Mouse (Mus musculus): ENCODE measurements around the gene 2310007B03Rik. TPM values are rescaled to one million over a fixed set of nuclear protein-coding genes. Genes with fewer than 3 reads are reported as not detected.
A peak's percentile ranks its signal among the peaks of the same experiment; 100 is the strongest.

2310007B03Rik gene
- polyA plus RNA-seq, 1 experiment from 2014 or later, result 0.33 TPM

- Histone ChIP-seq H3K4me2 (replicated peaks) (no peak overlapping the region), H3K9me3 (ENCODE audit: control insufficient read depth, low read length) (no peaks in the 10 kb centered on the region), H3K4me1 (replicated peaks; ENCODE audit: control insufficient read depth, insufficient read depth, low read length) (no peaks in the 10 kb centered on the region), H3K27ac (no peak overlapping the region), H3K4me3 (replicated peaks; ENCODE audit: low read length) (no peak overlapping the region), H3K36me3 (replicated peaks; ENCODE audit: control insufficient read depth, insufficient read depth) (no peaks in the 10 kb centered on the region), H3K9ac (no peak overlapping the region), H3K27me3 (ENCODE audit: control insufficient read depth, insufficient read depth, low read length) (no peaks in the 10 kb centered on the region)
- WGBS, result 90% methylated on average over 7 of the region's 7 CpGs
- DNase-seq (ENCODE audit: low spot score) (no peak), ATAC-seq (ENCODE audit: low FRiP score) (no peak)
These were observed 21.5 kb upstream of the 2310007B03Rik start for GRCm38 (mm10) chr1:93182281-93182680.

- peaks cover 7% of the 10 kb centered on the region; the same call in 1 of the 2 replicates for H3K4me1 ChIP-seq (replicated peaks; ENCODE audit: control insufficient read depth, insufficient read depth, low read length)
- no peaks in the 10 kb centered on the region for H3K36me3 ChIP-seq (replicated peaks; ENCODE audit: control insufficient read depth, insufficient read depth)
- H3K4me3 ChIP-seq (replicated peaks; ENCODE audit: low read length), result peak overlapping the region; percentile 34
- 4% methylated on average over 43 of the region's 44 CpGs for WGBS
- H3K4me2 ChIP-seq (replicated peaks), result peak overlapping the region; percentile 80
- ATAC-seq (ENCODE audit: low FRiP score) (peak; percentile 73; the same call in 1 of the 2 replicates), DNase-seq (ENCODE audit: low spot score) (peak; percentile 32)
- H3K27ac ChIP-seq, result no peak overlapping the region
- H3K27me3 ChIP-seq (ENCODE audit: control insufficient read depth, insufficient read depth, low read length), result no peaks in the 10 kb centered on the region
- H3K9me3 ChIP-seq (ENCODE audit: control insufficient read depth, low read length), result no peaks in the 10 kb centered on the region
- peak overlapping the region; percentile 56 for H3K9ac ChIP-seq
These were observed 16.0 kb upstream of the 2310007B03Rik start for GRCm38 (mm10) chr1:93176525-93177332.

- ATAC-seq (ENCODE audit: low FRiP score) (no peak), DNase-seq (ENCODE audit: low spot score) (no peak)
- no peaks in the 10 kb centered on the region for H3K9me3 ChIP-seq (ENCODE audit: control insufficient read depth, low read length)
- H3K9ac ChIP-seq, result no peak overlapping the region
- 15% methylated on average over 6 of the region's 6 CpGs for WGBS
- no peaks in the 10 kb centered on the region for H3K27me3 ChIP-seq (ENCODE audit: control insufficient read depth, insufficient read depth, low read length)
- H3K27ac ChIP-seq, result no peak overlapping the region
- no peak overlapping the region for H3K4me3 ChIP-seq (replicated peaks; ENCODE audit: low read length)
- peaks cover 7% of the 10 kb centered on the region; the same call in 1 of the 2 replicates for H3K4me1 ChIP-seq (replicated peaks; ENCODE audit: control insufficient read depth, insufficient read depth, low read length)
- no peaks in the 10 kb centered on the region for H3K36me3 ChIP-seq (replicated peaks; ENCODE audit: control insufficient read depth, insufficient read depth)
- peak overlapping the region; percentile 80 for H3K4me2 ChIP-seq (replicated peaks)
These were observed 15.1 kb upstream of the 2310007B03Rik start for GRCm38 (mm10) chr1:93175849-93176248.

- no peak overlapping the region for H3K27ac ChIP-seq
- H3K9me3 ChIP-seq (ENCODE audit: control insufficient read depth, low read length), result no peaks in the 10 kb centered on the region
- DNase-seq (ENCODE audit: low spot score) (peak; percentile 94), ATAC-seq (ENCODE audit: low FRiP score) (peak; percentile 53)
- no peak overlapping the region for H3K9ac ChIP-seq
- H3K36me3 ChIP-seq (replicated peaks; ENCODE audit: control insufficient read depth, insufficient read depth), result no peaks in the 10 kb centered on the region
- H3K4me3 ChIP-seq (replicated peaks; ENCODE audit: low read length), result no peak overlapping the region
- peaks cover 7% of the 10 kb centered on the region; the same call in 1 of the 2 replicates for H3K4me1 ChIP-seq (replicated peaks; ENCODE audit: control insufficient read depth, insufficient read depth, low read length)
- no peaks in the 10 kb centered on the region for H3K27me3 ChIP-seq (ENCODE audit: control insufficient read depth, insufficient read depth, low read length)
- 3% methylated on average over 4 of the region's 4 CpGs for WGBS
- H3K4me2 ChIP-seq (replicated peaks), result no peak overlapping the region
These were observed 13.7 kb upstream of the 2310007B03Rik start for GRCm38 (mm10) chr1:93174399-93174798.

GRCm38 (mm10) chr1:93173665-93174064, 12.9 kb upstream of the 2310007B03Rik start:
- Histone ChIP-seq H3K9ac (no peak overlapping the region), H3K36me3 (replicated peaks; ENCODE audit: control insufficient read depth, insufficient read depth) (no peaks in the 10 kb centered on the region), H3K4me1 (replicated peaks; ENCODE audit: control insufficient read depth, insufficient read depth, low read length) (peaks cover 7% of the 10 kb centered on the region; the same call in 1 of the 2 replicates), H3K27me3 (ENCODE audit: control insufficient read depth, insufficient read depth, low read length) (no peaks in the 10 kb centered on the region), H3K27ac (no peak overlapping the region), H3K4me2 (replicated peaks) (no peak overlapping the region), H3K9me3 (ENCODE audit: control insufficient read depth, low read length) (no peaks in the 10 kb centered on the region), H3K4me3 (replicated peaks; ENCODE audit: low read length) (no peak overlapping the region)
- 70% methylated on average over 4 of the region's 4 CpGs for WGBS
- DNase-seq (ENCODE audit: low spot score) (no peak), ATAC-seq (ENCODE audit: low FRiP score) (no peak)

GRCm38 (mm10) chr1:93168295-93168775, 7.6 kb upstream of the 2310007B03Rik start, which contains the start of gene Crocc2:
Gene Crocc2 (plus strand): TSS chr1:93168725.
- Histone ChIP-seq H3K9ac (no peak within 1 kb of the TSS), H3K4me3 (replicated peaks; ENCODE audit: low read length) (no peak within 1 kb of the TSS), H3K4me1 (replicated peaks; ENCODE audit: control insufficient read depth, insufficient read depth, low read length) (no peaks in the 10 kb centered on the region), H3K9me3 (ENCODE audit: control insufficient read depth, low read length) (no peaks in the 10 kb centered on the region), H3K27ac (no peak within 1 kb of the TSS), H3K36me3 (replicated peaks; ENCODE audit: control insufficient read depth, insufficient read depth) (no peaks in the 10 kb centered on the region), H3K27me3 (ENCODE audit: control insufficient read depth, insufficient read depth, low read length) (no peaks in the 10 kb centered on the region), H3K4me2 (replicated peaks) (no peak within 1 kb of the TSS)
- no peak for ATAC-seq (ENCODE audit: low FRiP score)
- DNase-seq (ENCODE audit: low spot score), result no peak
- 34% methylated on average over 10 of the region's 10 CpGs for WGBS

- H3K27ac ChIP-seq, result no peak overlapping the region
- H3K4me2 ChIP-seq (replicated peaks), result no peak overlapping the region
- DNase-seq (ENCODE audit: low spot score) (no peak), ATAC-seq (ENCODE audit: low FRiP score) (no peak)
- H3K4me3 ChIP-seq (replicated peaks; ENCODE audit: low read length), result no peak overlapping the region
- H3K9ac ChIP-seq, result no peak overlapping the region
- 87% methylated on average over 11 of the region's 11 CpGs for WGBS
- no peaks in the 10 kb centered on the region for H3K4me1 ChIP-seq (replicated peaks; ENCODE audit: control insufficient read depth, insufficient read depth, low read length)
- no peaks in the 10 kb centered on the region for H3K36me3 ChIP-seq (replicated peaks; ENCODE audit: control insufficient read depth, insufficient read depth)
- H3K9me3 ChIP-seq (ENCODE audit: control insufficient read depth, low read length), result no peaks in the 10 kb centered on the region
- no peaks in the 10 kb centered on the region for H3K27me3 ChIP-seq (ENCODE audit: control insufficient read depth, insufficient read depth, low read length)
These were observed 5.8 kb upstream of the 2310007B03Rik start for GRCm38 (mm10) chr1:93166346-93167079.

- Histone ChIP-seq H3K4me2 (replicated peaks) (no peak overlapping the region), H3K27ac (no peak overlapping the region), H3K4me1 (replicated peaks; ENCODE audit: control insufficient read depth, insufficient read depth, low read length) (no peaks in the 10 kb centered on the region), H3K9ac (no peak overlapping the region), H3K27me3 (ENCODE audit: control insufficient read depth, insufficient read depth, low read length) (no peaks in the 10 kb centered on the region), H3K4me3 (replicated peaks; ENCODE audit: low read length) (no peak overlapping the region), H3K9me3 (ENCODE audit: control insufficient read depth, low read length) (no peaks in the 10 kb centered on the region), H3K36me3 (replicated peaks; ENCODE audit: control insufficient read depth, insufficient read depth) (no peaks in the 10 kb centered on the region)
- no peak for DNase-seq (ENCODE audit: low spot score)
- no peak for ATAC-seq (ENCODE audit: low FRiP score)
- WGBS, result 86% methylated on average over 9 of the region's 9 CpGs
These were observed 4.7 kb upstream of the 2310007B03Rik start for GRCm38 (mm10) chr1:93165447-93165846.

- ATAC-seq (ENCODE audit: low FRiP score) (no peak), DNase-seq (ENCODE audit: low spot score) (no peak)
- Histone ChIP-seq H3K9ac (no peak overlapping the region), H3K4me2 (replicated peaks) (no peak overlapping the region), H3K27ac (no peak overlapping the region), H3K36me3 (replicated peaks; ENCODE audit: control insufficient read depth, insufficient read depth) (no peaks in the 10 kb centered on the region), H3K27me3 (ENCODE audit: control insufficient read depth, insufficient read depth, low read length) (no peaks in the 10 kb centered on the region), H3K4me1 (replicated peaks; ENCODE audit: control insufficient read depth, insufficient read depth, low read length) (no peaks in the 10 kb centered on the region), H3K9me3 (ENCODE audit: control insufficient read depth, low read length) (no peaks in the 10 kb centered on the region), H3K4me3 (replicated peaks; ENCODE audit: low read length) (no peak overlapping the region)
- WGBS, result 81% methylated on average over 7 of the region's 7 CpGs
These were observed 1.8 kb upstream of the 2310007B03Rik start for GRCm38 (mm10) chr1:93162588-93162987.
